Mouse (Mus musculus) intestine, embryonic 15.5 days (tissue): ENCODE measurements around the gene Limd2. TPM values are rescaled to one million over a fixed set of nuclear protein-coding genes. Genes with fewer than 3 reads are reported as not detected.

Experiments
- ATAC-seq: fragments of 200-750 bp; cut with Nextera tagmentation; 2 replicates; pipeline ENCODE4 v1.8.0; 2017; ENCODE audit warnings: moderate TSS enrichment, moderate library complexity
- H3K27ac ChIP-seq: fragments of 300-500 bp; sonication (generic); 2 replicates; pipeline ENCODE4 v1.5.1; 2015; ENCODE audit warnings: mild to moderate bottlenecking, inconsistent platforms
- H3K27me3 ChIP-seq: fragments of 300-500 bp; sonication (generic); replicated peaks from 2 replicates; pipeline ENCODE4 v1.6.1; 2015; ENCODE audit warnings: inconsistent platforms
- H3K36me3 ChIP-seq: fragments of 300-500 bp; sonication (generic); 2 replicates; pipeline ENCODE4 v1.6.1; 2015; ENCODE audit warnings: inconsistent platforms
- H3K4me1 ChIP-seq: fragments of 300-500 bp; sonication (generic); replicated peaks from 2 replicates; pipeline ENCODE4 v1.6.1; 2015; ENCODE audit warnings: inconsistent platforms
- H3K4me2 ChIP-seq: fragments of 300-500 bp; sonication (generic); replicated peaks from 2 replicates; pipeline ENCODE4 v1.6.1; 2015; ENCODE audit warnings: mild to moderate bottlenecking, inconsistent platforms
- H3K4me3 ChIP-seq: fragments of 300-500 bp; sonication (generic); replicated peaks from 2 replicates; pipeline ENCODE4 v1.5.1; 2015; ENCODE audit warnings: inconsistent platforms
- H3K9ac ChIP-seq: fragments of 300-500 bp; sonication (generic); 2 replicates; pipeline ENCODE4 v1.6.1; 2015; ENCODE audit warnings: inconsistent platforms
- H3K9me3 ChIP-seq: fragments of 300-500 bp; sonication (generic); 2 replicates; pipeline ENCODE4 v1.6.1; 2016; ENCODE audit warnings: inconsistent platforms
- WGBS: fragments of 180-500 bp; shearing (Covaris S2); methylation state at CpG from one replicate; pipeline ENCODE4 v1.1.7; 2015; 5-methylcytosine and 5-hydroxymethylcytosine counted together
- polyA plus RNA-seq: library from polyadenylated mRNA; unstranded; fragments of >200 nt; fragmentation: Nextera tagmentation; extraction: Ambion mirVana; gene quantifications from 2 replicates; pipeline ENCODE4 v1.2.1, GENCODE M21; 2015

Gene Limd2
- polyA plus RNA-seq, 1 experiment from 2014 or later, result 108 TPM

DNA sequence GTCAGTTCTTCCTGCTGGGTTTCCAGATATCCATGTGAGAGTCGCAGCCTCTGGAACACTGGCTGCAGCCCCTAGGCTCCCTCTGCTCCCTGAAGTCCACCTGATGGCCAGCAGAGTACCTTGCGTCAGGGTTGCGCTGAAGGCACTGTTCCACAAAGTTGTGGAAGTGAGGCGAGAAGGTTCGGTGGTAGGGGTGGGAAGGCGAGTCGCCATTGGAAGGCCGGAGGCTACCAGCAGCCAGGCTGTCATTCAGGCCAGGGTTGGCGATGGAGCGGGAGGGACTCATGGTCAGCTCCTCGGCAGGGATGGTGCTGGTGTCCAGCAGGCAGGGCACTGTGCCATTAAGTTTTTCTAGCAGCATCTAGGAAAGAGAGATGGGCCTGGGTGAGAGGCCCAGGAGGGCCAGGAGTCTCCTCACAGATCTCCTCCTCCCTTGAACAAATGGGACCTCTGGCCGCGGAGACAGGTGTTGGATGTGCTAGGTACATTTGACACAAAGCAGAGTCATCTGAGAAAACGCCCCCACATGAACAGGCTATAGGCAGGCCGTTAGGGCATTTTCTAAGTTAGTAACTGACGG is 4.0 kb upstream of the Limd2 start:
- ATAC-seq, result no peak
- Histone ChIP-seq H3K9me3 (no peaks in the 10 kb centered on the region), H3K4me3 (no peak overlapping the region), H3K27me3 (no peaks in the 10 kb centered on the region), H3K27ac (no peak overlapping the region), H3K36me3 (0 out of 2 replicates have a peak, but pooled peaks cover 7% of the 10 kb centered on the region), H3K9ac (no peak overlapping the region), H3K4me1 (peaks cover 8% of the 10 kb centered on the region), H3K4me2 (no peak overlapping the region)
- WGBS, result 84% methylated on average over 16 of the region's 16 CpGs

DNA sequence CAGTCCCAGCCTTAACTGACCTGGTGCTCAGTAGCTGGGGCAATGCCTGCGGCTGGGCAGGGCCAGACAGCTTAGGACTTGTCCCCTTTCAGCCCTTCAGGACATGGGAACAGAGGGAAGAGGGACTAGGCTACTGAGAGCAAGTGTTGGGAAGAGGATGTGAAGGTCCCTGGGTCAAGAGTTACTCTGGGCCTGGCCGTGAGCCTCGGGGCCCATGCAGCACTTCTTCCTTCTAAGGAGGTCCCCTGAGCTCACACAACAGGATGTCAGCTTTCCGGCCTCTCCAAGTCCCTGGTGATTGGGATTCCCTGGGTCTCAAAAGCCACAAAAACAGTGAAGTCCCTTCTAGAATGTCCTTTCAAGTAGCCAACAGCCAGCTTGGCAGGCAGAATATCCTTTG is 2.9 kb upstream of the Limd2 start:
- H3K27me3 ChIP-seq, result no peaks in the 10 kb centered on the region
- no peaks in the 10 kb centered on the region for H3K9me3 ChIP-seq
- no peak overlapping the region for H3K4me2 ChIP-seq
- 0 out of 2 replicates have a peak, but pooled peaks cover 7% of the 10 kb centered on the region for H3K36me3 ChIP-seq
- WGBS, result 81% methylated on average over 4 of the region's 4 CpGs
- ATAC-seq, result no peak
- no peak overlapping the region for H3K9ac ChIP-seq
- H3K27ac ChIP-seq, result no peak overlapping the region
- peaks cover 19% of the 10 kb centered on the region for H3K4me1 ChIP-seq
- H3K4me3 ChIP-seq, result no peak overlapping the region

DNA sequence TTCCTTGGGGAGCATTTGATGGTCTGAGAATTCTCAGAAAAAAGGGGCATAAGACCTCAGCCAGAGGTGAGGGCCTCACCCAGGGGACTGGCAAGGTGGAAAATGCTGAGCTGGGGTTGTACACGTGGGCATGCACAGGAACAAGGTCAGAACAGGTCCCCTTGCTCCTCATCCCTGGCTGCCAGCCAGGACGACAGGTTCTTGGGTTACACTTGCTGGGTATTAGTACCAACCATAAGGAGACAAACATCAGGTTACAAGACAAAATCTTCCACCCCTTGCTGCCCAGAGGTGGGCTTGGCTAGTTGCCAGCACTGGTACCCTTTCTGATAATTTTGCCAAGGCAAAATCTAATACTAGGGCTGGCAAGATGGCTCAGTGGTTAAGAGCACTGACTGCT is 1.6 kb upstream of the Limd2 start:
- Histone ChIP-seq H3K4me3 (no peak overlapping the region), H3K27me3 (no peaks in the 10 kb centered on the region), H3K9ac (no peak overlapping the region), H3K36me3 (0 out of 2 replicates have a peak, but pooled peaks cover 7% of the 10 kb centered on the region), H3K27ac (no peak overlapping the region), H3K9me3 (no peaks in the 10 kb centered on the region), H3K4me2 (no peak overlapping the region), H3K4me1 (peaks cover 27% of the 10 kb centered on the region)
- no peak for ATAC-seq
- WGBS, result 69% methylated on average over 2 of the region's 2 CpGs

DNA sequence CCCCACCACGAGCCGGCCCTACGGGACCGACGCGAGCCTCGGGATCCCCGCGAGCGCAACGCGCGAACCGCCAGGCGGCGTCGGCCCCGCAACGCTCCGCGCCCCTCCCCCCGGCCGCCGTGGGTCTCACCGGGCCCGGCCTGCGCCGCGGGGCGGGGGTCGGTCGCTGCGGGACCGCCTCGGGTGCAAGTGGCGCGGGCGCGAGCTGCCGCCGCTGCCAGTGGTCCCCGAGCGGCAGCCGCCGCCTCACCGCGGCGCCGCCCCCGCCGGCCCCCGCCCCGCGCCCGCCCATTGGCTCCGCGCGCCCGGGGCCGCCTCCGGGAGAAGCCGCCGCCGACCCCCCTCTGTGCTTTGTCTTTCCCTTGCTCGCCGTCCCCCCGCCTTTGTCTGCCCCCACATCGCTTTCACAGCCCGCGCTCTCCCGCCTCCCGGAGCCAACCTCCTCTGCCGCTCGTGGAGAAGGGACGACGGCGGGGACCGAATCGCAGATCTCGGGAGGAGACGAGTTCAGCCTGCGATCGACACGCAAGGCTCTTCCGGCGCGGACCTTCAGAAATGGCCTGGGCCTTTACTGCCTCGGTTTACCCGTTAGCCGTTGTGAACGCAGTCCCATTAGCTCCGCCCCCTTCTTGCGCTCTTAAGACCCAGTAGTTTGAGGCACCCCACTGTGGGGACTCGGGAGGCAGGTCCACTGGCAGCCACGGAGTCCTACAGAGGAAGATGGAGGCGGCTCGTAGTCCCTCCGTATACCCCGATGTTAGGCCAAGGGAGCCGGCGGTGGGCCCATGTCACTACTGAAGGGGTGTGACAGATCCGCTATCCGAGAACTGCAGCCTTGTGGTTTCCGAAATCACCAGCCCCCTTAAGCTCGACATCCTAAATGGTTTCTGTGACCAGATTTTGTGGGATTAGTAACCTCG is 479 bp downstream of the Limd2 start:
- H3K27ac ChIP-seq, result peak overlapping the region; percentile 92
- peak overlapping the region; percentile 80 for H3K4me3 ChIP-seq
- no peaks in the 10 kb centered on the region for H3K27me3 ChIP-seq
- peak overlapping the region; percentile 89 for H3K9ac ChIP-seq
- ATAC-seq, result peak; percentile 81
- under 1% methylated on average over 89 of the region's 106 CpGs for WGBS
- H3K4me2 ChIP-seq, result peak overlapping the region; percentile 92
- H3K4me1 ChIP-seq, result peaks cover 31% of the 10 kb centered on the region
- 0 out of 2 replicates have a peak, but pooled peaks cover 9% of the 10 kb centered on the region for H3K36me3 ChIP-seq
- H3K9me3 ChIP-seq, result no peaks in the 10 kb centered on the region

DNA sequence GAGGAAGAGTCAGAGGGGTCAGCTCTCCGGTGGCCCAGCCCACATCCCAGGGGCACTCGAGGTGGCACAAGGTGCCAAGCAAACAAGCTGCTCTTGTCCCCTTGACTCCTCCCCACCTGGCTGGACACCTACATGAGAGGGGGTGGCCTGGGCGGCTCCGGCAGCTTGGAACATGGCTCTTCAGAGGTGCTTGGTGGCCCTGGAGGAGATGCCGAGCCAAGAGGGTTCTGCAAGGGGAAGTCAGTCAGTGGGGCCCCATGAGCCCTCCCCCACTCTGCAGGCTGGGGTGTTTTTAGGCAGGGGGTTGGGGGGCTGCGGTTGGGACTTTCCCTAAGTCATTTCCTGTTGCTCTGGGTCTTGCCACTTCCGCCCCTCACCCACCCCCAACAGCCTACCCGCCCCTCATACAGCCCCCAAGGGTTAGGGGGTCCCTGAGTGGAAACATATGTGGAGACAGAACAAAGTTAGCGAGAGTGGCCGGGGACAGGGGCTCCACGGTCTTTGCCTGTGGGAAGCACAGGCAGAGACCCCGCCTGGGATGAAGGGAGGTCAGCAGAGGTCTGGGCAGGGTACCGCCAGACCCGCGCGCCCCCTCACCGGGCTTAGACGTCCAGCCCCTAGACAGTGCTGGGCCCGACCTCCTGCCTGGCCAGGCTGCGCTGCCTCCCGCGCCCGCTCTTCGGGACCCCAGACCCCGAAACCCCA is 1.3 kb downstream of the Limd2 start:
- Histone ChIP-seq H3K9me3 (no peaks in the 10 kb centered on the region), H3K4me2 (peak overlapping the region; percentile 92), H3K4me1 (peaks cover 31% of the 10 kb centered on the region), H3K36me3 (peaks cover 13% of the 10 kb centered on the region; the same call in 1 of the 2 replicates), H3K27me3 (no peaks in the 10 kb centered on the region), H3K9ac (peak overlapping the region; percentile 89), H3K27ac (peak overlapping the region; percentile 92), H3K4me3 (peak overlapping the region; percentile 80)
- 2% methylated on average over 25 of the region's 25 CpGs for WGBS
- ATAC-seq, result peak; percentile 48

DNA sequence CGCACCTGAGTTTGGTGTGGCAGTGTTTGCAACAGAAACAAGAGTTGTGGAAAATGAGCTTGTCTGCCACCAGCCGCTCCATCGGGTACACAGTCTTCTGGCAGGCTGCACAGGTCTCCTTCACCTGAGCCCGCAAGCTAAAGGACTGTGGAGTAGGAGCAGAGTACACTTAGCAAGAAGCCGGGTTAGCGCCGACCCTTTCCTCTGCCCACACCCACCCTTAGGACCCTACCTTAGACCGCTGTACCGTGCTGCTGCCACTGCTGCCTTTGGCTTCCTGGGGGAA is 1.8 kb downstream of the Limd2 start:
- H3K36me3 ChIP-seq, result peaks cover 18% of the 10 kb centered on the region
- no peaks in the 10 kb centered on the region for H3K9me3 ChIP-seq
- 28% methylated on average over 9 of the region's 9 CpGs for WGBS
- no peaks in the 10 kb centered on the region for H3K27me3 ChIP-seq
- peak overlapping the region; percentile 80 for H3K4me3 ChIP-seq
- H3K27ac ChIP-seq, result peak overlapping the region; percentile 92; the same call in 1 of the 2 replicates
- ATAC-seq, result 0 out of 2 replicates have a peak, but pooled peaks have one; percentile 2
- peak overlapping the region; percentile 89 for H3K9ac ChIP-seq
- H3K4me1 ChIP-seq, result peaks cover 31% of the 10 kb centered on the region
- peak overlapping the region; percentile 92 for H3K4me2 ChIP-seq

DNA sequence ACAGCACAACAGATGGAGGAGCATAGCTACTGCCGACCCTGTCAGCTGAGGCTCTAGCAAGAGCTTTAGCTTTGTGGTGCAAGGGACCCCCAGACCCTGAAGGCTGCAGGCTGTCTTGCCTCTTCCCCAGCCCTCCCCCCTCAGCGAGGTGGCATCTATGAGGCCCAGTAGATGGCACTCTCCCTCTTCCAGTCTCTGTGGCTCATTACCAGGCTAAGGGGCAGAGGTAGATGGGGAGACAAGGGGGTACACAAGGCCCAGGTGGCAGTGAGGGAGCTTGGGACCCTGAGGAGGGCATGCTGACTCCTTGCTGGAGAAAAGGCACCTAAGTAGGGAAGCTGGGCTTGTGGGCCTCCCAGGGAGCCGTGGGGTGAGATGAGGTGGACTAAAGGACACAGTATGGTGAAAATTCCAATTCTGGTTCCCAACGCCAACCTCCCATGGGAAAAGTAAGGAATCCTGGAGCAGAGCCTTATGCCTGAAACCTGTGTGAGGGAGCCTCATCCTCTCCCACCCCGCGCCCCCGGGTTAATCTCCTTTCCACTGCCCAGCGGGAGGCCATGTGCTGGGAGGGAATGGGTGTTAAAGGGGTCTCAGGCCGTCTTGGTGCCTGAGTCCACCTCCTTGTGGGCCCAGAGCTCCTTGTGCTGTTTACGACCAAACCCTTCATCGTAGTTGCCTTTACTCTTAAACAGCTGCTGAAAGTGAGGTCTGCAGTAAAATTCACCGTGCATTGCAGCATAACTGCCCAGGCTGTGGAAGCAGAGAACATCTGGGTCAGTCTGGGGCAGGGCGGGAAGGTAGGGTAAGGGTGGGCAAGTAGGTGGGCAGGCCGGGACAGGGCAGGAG is 2.4 kb downstream of the Limd2 start:
- WGBS, result 58% methylated on average over 14 of the region's 14 CpGs
- peak overlapping the region; percentile 80; the same call in 1 of the 2 replicates for H3K4me3 ChIP-seq

DNA sequence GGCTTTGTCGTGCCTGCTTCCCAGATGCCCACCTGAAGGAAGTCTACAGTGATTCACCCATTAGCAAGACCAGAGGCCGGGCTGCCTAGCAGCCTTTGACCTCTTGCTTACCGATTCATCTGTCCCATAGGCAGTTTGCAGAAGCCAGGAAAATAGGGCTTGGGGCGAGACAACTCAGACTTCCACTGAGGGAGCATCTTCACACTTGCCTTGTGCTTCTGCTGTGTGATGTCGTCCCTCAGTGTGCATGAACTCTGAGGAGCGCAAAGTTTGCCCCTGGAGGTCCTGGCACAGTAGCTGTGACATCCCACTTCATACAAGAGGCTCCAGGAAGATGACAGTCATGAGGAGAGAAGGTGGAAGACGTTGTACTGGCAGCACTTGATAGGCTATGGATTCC is 3.5 kb downstream of the Limd2 start:
- H3K36me3 ChIP-seq, result peaks cover 21% of the 10 kb centered on the region
- no peak overlapping the region for H3K27ac ChIP-seq
- ATAC-seq, result no peak
- WGBS, result 79% methylated on average over 7 of the region's 7 CpGs
- H3K4me3 ChIP-seq, result no peak overlapping the region
- no peak overlapping the region for H3K4me2 ChIP-seq
- peaks cover 31% of the 10 kb centered on the region for H3K4me1 ChIP-seq
- no peak overlapping the region for H3K9ac ChIP-seq
- H3K9me3 ChIP-seq, result no peaks in the 10 kb centered on the region
- no peaks in the 10 kb centered on the region for H3K27me3 ChIP-seq

More for the DNA sequence above, 2.4 kb downstream of the Limd2 start:
- ATAC-seq, result no peak
- Histone ChIP-seq H3K27ac (0 out of 2 replicates have a peak overlapping the region, but pooled peaks have one; percentile 92), H3K36me3 (peaks cover 20% of the 10 kb centered on the region), H3K4me1 (peaks cover 31% of the 10 kb centered on the region), H3K4me2 (peak overlapping the region; percentile 92), H3K9ac (0 out of 2 replicates have a peak overlapping the region, but pooled peaks have one; percentile 89), H3K27me3 (no peaks in the 10 kb centered on the region), H3K9me3 (no peaks in the 10 kb centered on the region)

DNA sequence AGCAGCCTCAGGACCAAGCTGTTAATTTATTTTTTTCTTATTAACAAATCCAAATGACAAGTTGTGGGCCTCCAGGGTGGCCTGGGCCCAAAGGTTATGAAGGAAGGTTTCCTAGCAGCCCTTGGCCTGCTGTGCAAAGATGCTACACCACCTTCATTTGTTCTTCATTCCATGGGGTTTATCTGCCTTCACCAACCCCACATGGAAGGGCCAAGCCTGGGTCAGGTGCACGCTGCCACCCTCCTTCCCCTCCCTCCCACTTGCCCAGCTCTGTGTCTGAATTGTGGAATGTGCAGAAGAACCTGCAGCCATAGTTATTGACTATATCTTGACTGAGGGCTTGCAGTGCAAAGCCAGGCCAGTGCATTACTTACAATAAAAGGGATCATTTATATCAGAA is 4.4 kb downstream of the Limd2 start:
- H3K9ac ChIP-seq, result no peak overlapping the region
- H3K4me2 ChIP-seq, result no peak overlapping the region
- no peak overlapping the region for H3K27ac ChIP-seq
- H3K36me3 ChIP-seq, result peaks cover 29% of the 10 kb centered on the region
- ATAC-seq, result no peak
- H3K27me3 ChIP-seq, result no peaks in the 10 kb centered on the region
- H3K4me3 ChIP-seq, result no peak overlapping the region
- 79% methylated on average over 1 of the region's 1 CpGs for WGBS
- no peaks in the 10 kb centered on the region for H3K9me3 ChIP-seq
- H3K4me1 ChIP-seq, result peaks cover 30% of the 10 kb centered on the region

DNA sequence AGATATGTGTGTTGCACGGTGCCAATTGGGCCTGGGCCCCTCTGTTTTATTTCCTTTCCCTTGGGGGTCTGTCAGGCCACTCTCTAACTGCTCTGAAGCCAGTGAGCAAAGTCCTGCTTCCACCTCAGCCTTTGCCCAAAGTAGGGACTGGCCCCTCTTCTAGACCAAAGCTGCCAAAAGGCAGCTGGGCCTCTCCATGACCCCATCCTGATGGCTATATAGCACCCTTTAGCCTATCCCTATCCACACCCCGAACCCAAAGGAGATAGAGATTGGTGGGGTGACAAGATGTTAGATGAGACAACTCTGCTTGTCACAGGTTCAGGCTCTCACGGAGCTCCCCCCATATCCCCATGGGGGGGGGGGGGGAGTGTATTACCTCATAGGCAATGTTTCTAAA is 4.9 kb downstream of the Limd2 start:
- no peak for ATAC-seq
- WGBS, result 58% methylated on average over 3 of the region's 3 CpGs
- Histone ChIP-seq H3K4me3 (no peak overlapping the region), H3K36me3 (peaks cover 33% of the 10 kb centered on the region), H3K4me1 (peaks cover 25% of the 10 kb centered on the region), H3K9ac (no peak overlapping the region), H3K27ac (no peak overlapping the region), H3K27me3 (no peaks in the 10 kb centered on the region), H3K4me2 (no peak overlapping the region), H3K9me3 (no peaks in the 10 kb centered on the region)

DNA sequence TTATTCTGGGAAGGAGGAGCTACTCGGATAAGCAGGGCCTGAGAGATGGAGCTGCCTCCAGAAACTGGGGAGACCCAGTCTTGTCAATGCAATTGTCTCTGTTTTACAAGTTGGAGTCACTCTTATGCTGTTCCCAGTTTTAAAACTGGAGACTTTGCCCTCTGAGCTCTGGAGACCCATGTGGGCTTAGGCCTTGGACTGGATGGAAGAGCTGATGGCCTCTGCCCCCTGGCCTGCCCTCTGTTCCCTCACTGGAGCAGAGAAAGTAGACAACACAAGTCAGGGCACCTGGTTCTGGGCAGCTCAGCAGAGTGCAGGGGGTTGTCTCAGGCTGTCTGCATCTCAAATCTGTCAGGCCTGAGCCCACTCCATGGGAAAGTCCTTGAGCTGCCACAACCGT is 5.9 kb downstream of the Limd2 start:
- no peaks in the 10 kb centered on the region for H3K27me3 ChIP-seq
- H3K9me3 ChIP-seq, result no peaks in the 10 kb centered on the region
- H3K4me1 ChIP-seq, result peaks cover 23% of the 10 kb centered on the region
- H3K36me3 ChIP-seq, result peaks cover 41% of the 10 kb centered on the region
- 68% methylated on average over 2 of the region's 2 CpGs for WGBS
- H3K9ac ChIP-seq, result no peak overlapping the region
- H3K4me3 ChIP-seq, result no peak overlapping the region
- ATAC-seq, result no peak
- H3K4me2 ChIP-seq, result no peak overlapping the region
- no peak overlapping the region for H3K27ac ChIP-seq
